Mouse (Mus musculus) right cerebral cortex, postnatal 4 days (tissue): ENCODE data around the gene Fam104a.
"Not testable (repeated sequence)": the region's sequence is repeated elsewhere in the genome, so short reads cannot be mapped to it uniquely, and the experiment has no call there.

ENCODE experiments used
- DNase-seq: peaks from one replicate; pipeline ENCODE4 v3.0.0-alpha.2; 2022

The Fam104a gene

DNA sequence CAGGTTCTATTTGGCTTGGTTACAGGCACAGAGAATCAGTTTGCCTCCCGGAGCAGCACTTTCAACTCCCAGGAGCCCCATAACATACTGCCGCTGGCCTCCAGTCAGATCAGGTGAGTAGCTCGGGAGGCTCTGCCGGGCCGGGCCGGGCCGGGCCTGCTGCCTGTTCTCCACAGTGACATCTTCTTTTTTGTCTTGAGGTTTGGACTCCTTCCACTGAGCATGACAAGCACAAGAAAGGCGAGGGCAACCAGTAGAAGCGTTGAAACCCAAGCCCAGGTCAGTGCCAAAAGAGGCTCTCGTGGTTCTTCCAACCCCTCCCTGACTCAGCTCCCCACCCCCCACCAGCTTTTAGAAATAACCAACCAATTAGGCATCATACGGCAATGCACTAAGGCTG, 23.0 kb downstream of the Fam104a start:
- no peak for DNase-seq

DNA sequence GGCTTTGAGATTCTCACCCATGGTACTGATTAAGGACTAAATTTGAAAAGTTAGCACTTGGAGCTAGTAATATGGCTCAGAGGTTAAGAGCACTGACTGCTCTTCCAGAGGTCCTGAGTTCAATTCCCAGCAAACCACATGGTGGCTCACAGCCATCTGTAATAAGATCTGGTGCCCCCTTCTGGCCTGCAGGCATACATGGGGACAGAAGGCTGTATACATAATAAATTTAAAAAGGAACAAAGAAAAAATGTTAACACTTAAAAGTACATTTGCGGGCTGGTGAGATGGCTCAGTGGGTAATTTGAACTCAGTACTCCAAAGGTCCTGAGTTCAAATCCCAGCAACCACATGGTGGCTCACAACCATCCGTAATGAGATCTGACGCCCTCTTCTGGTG, 23.7 kb downstream of the Fam104a start:
- DNase-seq, result not testable (repeated sequence)

DNA sequence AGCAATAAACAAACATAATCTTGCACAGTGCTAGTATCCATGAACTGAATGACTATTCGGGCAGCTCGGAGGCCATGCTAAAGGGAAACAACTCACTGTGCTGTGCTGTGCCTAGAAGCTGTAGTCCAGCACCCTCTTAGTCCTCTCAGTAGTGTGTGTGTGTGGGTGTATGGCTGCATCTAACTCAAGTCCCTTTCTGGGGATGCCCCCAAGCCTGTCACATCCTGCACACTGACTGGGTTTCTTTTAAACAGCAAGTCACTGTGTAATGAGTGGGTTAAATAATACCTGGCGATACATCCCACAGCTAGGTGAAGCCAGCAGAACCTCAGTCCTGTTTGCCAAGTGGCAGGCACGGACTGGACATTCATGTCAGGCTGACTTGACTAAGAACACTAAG, 25.2 kb downstream of the Fam104a start:
- no peak for DNase-seq

DNA sequence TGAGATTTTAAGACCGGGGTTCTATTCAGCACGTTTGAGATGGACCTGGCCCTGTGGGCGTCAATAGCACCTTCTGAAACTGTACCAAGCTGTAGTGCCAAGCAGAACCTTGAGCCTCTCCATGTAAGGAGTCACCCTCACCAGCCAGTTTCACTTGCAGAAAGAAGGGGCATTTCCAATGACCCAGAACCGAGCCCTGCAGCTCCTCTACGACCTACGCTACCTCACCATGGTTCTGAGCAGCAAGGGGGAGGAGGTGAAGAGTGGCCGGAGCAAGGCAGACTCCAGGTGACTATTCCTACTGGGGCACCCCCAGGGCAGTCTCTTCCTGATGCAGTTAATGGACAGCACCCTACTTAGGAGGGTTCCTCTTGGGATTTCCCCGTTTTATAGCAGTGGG, 25.6 kb downstream of the Fam104a start:
- DNase-seq, result no peak

DNA sequence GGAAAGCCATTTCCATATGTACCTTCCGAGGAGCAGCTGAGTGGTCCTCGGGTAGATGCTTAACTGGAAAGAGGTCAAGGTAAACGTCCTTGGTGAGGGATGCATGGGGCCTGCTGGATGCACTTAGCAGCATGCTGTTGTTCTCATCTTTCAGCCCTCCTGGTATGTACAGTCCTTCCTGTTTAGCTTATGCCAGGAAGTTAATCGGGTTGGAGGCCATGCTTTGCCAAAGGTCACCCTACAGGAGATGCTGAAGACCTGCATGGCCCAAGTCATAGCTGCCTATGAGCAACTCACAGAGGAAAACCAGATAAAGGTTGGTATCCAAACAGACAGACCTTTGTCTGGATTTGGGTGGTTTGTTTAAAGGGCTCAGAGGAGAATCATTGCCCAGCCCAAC, 26.7 kb downstream of the Fam104a start:
- DNase-seq, result no peak

DNA sequence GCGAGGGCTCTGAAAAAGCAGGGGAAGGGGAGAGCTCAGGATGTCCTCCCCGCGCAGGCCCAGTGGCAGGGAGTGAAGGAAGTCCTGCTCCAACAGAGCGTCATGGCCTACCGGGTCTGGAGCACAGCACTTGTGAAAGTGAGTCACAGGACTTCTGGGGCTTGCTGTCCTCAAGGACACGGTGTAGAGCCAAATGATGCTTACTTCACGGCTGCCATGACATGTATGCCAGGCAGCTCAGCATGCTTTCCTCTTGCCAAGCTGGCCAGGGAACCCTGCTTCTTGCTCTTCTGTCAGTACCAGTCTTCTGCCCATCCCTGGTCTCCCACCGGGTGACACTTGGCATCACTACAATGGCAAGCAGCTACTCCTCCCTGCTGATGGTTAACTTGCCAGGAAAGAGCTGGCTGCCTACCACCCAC, 27.4 kb downstream of the Fam104a start:
- no peak for DNase-seq

DNA sequence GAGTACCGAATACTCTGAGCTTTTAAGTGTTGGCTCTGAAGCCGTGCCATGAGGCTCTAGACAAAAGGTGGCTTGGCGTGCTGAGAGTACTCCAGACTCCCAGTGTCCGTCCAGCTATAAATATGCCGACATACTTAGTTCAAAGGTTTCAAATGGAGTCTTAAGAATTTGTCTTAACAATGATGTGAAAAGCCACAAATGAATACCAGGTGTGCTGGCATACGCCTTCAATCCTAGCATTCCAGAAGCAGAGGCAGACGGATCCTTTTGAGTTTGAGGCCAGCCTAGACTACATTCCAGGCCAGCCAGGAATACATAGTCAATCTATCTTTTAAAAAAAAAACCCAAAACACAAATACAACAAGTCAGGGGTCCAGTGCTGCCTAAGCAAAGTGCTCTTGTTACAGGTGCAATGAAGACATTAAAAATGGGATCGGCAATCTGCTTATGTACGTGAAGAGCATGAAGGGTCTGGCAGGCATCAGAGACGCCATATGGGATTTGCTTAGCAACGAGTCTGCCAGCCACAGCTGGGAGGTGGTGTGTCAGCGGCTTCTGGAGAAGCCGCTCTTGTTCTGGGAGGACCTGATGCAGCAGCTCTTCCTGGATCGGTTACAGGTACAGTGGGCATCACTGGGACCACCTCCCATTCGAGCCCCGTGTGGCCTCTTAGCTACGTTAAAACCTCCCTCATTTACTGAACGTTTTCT, 29.2 kb downstream of the Fam104a start:
- DNase-seq, result no peak

DNA sequence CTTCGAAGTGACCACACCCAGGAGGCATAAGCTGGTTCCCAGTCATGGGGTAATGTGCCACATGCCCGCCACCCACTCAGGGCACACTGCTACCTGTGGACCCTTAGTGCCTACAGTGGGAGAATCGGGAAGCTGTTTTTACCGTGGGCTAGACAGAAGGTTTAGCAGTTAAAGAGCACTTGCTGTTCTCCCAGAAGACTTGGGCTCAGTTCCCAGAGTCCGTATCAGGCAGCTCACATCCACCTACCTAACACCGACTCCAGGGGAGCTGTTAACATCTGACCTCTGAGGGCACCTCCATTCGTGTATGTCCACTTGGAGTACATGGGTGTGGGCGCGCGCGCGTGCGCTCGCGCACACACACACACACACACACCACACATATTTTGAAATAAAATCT, 29.9 kb downstream of the Fam104a start:
- no peak for DNase-seq

DNA sequence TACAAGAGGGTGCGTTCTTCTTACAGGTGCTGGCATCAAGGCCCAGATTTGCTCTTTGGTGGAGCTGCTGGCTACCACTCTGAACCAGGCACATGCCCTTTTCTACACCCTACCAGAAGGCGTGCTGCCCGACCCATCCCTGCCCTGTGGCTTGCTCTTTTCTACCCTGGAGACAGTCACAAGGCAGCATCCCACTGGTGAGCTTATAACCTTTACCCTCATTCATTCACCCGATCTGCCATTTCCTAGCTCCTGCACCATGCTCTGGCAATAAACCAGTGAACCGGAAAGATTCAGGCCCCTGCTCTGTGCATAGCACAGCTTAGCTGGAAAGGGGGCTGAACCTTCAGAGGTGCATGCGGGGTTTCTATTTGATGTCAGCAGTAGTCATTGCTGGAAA, 31.4 kb downstream of the Fam104a start:
- DNase-seq, result no peak

DNA sequence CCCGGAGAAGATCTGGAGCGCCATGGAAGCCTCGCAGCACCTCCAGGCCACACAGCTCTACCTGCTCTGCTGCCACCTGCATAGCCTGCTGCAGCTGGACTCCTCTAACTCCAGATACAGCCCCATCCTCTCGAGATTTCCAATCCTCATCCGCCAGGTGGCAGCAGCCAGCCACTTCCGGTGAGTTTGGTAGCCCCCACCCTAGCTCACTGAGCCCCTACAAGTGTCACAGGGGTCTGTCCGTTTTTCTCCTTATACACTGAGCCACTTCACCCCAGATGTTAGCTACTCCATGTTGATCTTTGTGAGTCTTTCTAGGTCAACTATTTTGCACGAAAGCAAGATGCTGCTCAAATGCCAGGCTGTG, 32.1 kb downstream of the Fam104a start:
- DNase-seq, result peak; percentile 74

DNA sequence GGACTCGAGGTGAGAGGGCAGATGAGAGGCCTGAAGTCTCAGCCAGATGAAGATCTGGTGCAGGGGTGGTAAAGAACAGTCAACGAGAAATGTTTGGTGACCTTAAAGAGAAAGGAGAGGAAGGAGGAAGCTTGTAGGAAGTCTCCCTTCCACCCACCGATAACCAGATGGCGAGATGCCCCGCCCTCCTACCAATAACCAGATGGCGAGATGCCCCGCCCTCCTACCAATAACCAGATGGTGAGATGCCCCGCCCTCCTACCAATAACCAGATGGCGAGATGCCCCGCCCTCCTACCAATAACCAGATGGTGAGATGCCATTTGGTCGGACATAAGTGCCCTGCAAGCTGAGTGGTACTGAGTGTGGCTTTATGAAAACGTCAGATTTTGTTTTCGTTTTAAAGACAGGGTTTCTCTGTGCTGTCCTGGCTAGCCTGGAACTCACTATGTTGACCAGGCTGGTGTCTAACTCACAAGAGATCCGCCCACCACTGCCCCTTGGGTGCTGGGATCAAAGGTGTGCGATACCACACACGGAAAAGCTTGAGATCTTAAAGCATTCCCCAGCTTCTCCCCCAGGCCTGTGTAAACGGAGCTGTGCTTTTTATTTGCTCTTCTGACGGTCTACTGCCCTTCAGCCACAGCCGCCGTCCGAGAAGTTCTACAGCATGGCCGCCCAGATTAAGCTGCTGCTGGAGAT, 32.6 kb downstream of the Fam104a start:
- DNase-seq, result no peak

DNA sequence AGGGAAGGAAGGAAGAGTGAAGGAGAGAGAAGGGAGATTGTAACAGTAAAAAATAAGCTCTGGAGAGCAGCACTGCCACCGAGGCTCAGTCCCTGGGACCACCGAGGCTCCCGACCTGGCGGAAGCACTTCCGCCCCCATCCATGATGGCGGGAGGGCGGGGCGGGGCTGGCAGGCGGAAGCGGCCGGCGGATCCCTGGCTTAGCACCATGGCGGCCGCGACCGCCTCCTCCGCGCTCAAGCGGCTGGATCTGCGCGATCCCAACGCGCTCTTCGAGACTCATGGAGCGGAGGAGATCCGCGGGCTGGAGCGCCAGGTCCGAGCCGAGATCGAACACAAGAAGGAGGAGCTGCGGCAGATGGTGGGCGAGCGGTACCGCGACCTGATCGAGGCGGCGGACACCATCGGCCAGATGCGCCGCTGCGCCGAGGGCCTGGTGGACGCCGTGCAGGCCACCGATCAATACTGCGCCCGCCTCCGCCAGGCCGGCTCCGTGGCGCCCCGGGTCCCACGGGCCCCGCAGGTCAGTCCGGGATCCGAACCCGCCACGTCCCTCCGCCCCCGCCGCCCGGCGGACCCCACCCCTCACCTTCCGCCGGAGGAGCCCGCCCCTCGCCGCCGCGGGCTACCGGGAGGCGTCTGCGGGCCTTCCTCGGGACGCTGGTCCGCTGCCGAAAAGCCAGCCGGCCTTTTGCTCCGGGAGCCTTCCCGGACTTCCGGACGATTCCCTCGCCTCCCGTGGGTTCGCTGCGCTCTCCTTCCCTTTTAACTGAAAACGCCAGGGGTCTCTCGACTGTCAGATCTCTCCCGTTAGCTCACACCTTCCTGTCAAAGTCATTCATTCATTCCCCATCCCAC, 34.4 kb downstream of the Fam104a start, which contains the start of gene Slc39a11:
TSS of gene Slc39a11 (minus strand) at position 727 of the 858 bp plus-strand sequence.
- peak; percentile 80 for DNase-seq

DNA sequence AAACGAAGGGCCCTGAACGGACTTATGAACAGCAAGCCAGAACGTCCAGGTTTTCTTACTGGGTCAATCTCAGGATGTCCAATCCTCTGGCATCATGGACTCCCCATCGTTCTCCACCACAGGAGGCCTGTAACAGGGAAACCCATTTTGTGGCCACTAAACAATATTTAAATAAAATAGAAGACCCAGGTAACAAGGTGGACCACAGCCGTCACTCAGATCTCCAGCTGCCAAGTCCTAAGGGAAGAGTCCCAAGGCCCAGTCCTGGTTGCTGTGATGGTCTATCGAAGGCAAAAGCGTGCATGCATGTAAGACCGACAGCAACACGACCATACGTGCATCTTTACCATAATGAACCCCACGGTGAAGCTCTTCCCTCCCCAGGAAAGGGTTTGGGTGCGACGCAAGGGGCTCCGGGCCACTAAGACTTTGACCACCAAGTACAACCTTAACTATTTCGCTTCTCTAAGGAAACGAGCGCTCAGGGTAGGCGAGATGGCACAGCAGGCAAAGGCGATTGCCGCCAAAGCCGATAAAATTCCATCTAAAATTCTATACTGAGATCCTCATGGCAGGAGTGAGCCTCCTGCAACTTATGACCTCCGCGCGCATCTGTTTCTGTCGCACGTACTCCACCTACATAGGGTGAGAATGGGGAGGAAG, 35.1 kb downstream of the Fam104a start, which contains the start of gene Cog1:
TSS of gene Cog1 (plus strand) at position 480 of the 663 bp plus-strand sequence.
- DNase-seq, result no peak

DNA sequence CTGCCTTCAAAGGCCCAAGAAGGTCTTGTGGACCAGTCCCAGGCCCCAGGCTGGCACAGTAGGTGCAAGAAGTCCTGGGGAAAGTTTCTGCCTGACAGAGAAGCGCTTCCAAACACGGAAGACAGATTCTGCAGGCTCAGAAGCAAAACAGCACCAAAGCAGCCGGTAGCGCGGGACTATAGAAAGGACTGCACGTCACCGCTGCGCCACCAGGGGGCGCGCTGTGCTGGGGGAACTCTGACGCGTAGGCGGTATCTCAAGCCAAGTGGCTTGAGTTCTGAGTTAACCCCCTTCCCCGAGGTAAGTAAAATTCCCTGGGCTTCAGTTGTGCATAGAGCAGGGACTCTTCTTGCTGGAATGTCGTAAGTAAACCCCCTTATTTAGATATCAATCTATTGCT, 35.8 kb downstream of the Fam104a start:
- DNase-seq, result peak; percentile 87

DNA sequence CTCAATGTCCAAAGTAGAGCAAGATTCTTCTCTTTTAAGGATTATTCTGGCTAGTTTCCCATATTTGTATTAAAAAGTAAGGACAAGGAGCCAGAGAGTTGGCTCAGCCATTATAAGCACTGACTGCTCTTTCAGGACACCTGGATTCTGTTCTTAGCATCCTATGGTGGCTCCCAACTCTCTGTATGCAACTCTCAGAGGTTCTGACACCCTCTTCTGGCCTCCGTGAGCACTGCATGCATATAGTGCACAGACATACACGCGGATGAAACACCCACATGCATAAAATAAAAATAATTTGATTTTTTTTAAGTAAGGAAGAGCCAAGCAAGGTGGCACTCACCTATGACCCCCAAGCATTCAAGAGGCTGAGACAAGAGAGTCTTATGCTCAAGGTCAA, 38.8 kb downstream of the Fam104a start:
- DNase-seq, result no peak

DNA sequence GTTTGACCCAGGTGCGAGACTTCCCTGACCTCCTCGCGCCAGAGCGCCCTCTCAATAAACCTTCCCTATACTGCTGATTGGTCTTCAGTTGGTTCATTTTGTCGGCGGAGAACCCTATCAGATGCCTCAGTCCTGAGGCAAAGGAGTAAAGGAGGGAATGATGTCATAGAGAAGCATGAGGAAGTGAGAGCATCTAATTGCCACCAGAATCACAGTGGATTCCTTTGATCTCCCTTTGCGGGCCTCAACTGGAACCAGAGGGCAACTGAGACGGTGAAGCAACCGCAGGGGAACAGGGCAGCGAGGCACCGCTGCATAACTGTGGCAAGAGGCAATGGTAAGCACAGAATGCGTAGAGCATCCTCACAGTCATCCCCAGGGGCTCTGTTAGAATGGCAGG, 45.3 kb downstream of the Fam104a start:
- DNase-seq, result no peak

DNA sequence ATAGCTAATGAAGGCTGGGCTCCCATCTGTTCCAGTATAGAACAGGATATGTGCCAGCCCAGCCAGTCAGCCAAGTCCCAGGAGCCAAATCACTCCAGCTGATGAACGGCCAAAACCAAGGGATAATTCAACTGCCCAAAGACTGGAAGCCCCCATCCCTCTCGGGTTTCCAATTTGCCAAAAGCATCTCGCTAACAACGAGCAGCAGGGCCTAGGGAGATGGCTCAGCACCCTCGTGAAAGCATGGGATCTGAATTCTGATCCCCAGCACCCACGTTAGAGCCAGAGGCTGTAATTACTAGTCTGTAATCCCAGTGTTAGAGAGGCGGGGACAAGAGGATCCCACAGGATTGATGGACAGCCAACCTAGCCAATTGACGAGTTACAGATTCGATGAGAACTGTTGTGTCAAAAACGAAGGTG, 49.2 kb downstream of the Fam104a start:
- no peak for DNase-seq

DNA sequence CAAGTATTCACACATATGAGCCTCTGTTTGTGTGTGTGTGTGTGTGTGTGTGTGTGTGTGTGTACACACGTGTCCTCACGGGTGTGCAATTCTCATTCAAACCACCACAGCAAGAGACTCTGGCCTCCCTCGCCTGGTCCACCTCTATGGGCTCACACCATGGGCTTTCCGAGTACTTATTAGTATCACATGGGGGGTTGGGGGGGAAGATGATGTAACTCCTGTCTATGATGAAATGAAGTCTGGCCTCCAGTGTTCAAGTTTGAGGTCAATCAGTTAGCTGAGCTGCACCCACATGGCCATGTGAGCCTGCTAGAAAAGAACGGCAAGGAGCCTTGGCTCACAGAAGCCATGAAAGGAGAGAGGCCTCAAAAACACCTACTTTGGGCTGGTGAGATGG, 50.6 kb downstream of the Fam104a start:
- no peak for DNase-seq

DNA sequence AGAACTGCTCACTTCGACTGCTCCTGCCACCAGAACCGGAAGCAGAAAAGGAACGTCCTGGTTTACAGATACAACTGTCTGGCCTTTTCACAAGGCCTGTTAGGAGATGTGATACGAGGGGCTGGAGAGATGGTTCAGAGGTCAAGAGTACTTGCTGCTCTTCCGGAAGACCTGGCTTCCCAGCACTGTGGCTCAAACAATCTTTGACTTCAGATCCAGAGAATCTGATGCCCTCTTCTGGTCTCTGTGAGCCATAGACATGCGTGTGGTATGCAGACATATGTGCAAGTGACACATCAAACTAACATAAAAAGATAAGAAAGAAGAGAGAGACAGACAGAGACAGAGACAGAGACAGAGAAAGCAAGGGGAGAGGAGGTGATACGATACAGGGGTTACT, 51.7 kb downstream of the Fam104a start:
- no peak for DNase-seq

DNA sequence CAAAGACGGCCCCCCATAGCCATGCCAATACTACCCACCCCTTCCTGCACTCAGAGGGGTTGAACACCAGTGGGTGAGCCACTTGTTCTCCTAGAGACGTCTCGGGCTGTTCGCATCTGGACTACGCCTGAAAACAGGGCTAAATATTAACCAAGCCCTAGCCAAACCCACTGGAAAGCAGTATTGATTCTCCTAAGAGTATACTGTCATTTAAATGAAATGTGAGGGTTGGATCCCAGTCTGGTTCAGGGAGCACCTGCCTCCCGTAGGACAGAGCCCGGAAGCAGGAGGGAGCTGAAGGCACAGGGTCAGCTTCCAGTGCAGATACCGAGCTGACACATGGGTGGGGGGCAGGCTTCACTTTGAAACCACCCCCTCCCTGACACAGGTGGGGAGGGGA, 52.1 kb downstream of the Fam104a start:
- DNase-seq, result no peak

DNA sequence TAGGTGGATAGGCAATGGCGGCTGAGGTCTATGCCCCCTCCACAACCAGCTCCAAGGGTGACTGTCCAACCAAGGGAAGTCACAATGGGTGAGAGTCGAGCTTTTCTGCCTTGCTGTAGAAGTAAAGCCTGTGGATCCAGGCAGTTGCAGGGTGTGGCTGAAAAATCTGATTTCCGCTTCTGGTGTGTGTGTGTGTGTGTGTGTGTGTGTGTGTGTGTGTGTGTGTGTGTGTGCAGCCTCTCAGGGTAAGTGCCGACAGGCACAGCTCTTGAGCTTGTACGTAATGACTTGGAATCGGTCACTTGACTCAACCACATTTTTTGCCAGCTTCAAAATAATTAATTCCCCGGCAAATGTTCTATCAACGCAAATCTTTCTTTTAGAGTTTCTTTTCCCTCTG, 52.7 kb downstream of the Fam104a start:
- DNase-seq, result no peak

DNA sequence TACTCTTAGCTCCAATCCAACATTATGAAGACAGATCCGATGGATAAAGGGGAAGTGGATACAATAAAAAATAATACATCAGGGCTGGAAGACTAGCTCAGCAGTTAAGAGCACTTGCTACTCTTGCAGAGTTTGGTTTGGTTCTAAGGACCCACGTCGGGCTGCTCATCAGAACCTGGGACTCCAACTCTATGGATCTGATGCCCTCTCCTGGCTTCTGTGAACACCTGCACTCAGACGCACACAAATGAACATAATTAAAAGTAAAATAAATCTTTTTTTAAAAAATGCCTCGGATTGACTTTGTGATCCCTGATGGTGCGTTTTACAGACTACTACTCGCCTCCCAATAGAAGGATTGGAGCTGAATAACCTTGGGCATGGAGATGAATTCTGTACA, 53.3 kb downstream of the Fam104a start:
- DNase-seq, result no peak

DNA sequence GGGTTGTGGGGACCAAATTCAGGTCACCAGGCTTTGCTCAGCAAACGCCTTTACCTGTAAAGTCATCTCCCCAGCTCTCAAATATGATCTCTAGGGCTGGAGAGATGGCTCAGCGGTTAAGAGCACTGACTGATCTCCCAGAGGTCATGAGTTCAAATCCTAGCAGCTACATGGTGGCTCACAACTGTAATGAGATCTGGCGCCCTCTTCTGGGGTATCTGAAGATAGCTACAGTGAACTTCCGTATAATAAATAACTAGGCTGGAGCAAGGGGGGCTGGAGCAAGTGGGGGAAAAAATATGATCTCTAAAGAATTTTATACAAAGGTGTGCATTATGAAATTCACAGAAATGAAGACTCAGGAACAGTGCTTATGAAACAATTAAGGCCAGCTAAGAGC, 56.2 kb downstream of the Fam104a start:
- no peak for DNase-seq
